Mouse (Mus musculus) neural tube, embryonic 15.5 days (tissue): Measurements from ENCODE around the gene Rab20. TPM values are rescaled to one million over a fixed set of nuclear protein-coding genes. Genes with fewer than 3 reads are reported as not detected.

Source experiments
- ATAC-seq: fragments of 200-750 bp; cut with Nextera tagmentation; 2 replicates; pipeline ENCODE4 v1.8.0; 2017; ENCODE audit warnings: mild to moderate bottlenecking, moderate TSS enrichment, moderate library complexity; ENCODE audit not compliant: low FRiP score
- H3K27ac ChIP-seq: fragments of 300-500 bp; sonication (generic); replicated peaks from 2 replicates; pipeline ENCODE4 v1.5.1; 2015; ENCODE audit warnings: mild to moderate bottlenecking, inconsistent platforms
- H3K27me3 ChIP-seq: fragments of 300-500 bp; sonication (generic); replicated peaks from 2 replicates; pipeline ENCODE4 v1.6.1; 2015; ENCODE audit warnings: inconsistent platforms
- H3K36me3 ChIP-seq: fragments of 300-500 bp; sonication (generic); 2 replicates; pipeline ENCODE4 v1.6.1; 2015; ENCODE audit warnings: inconsistent platforms
- H3K4me1 ChIP-seq: fragments of 300-500 bp; sonication (generic); 2 replicates; pipeline ENCODE4 v1.6.1; 2015; ENCODE audit warnings: inconsistent platforms
- H3K4me2 ChIP-seq: fragments of 300-500 bp; sonication (generic); 2 replicates; pipeline ENCODE4 v1.6.1; 2015; ENCODE audit warnings: inconsistent platforms, mild to moderate bottlenecking, moderate library complexity
- H3K4me3 ChIP-seq: fragments of 300-500 bp; sonication (generic); replicated peaks from 2 replicates; pipeline ENCODE4 v1.5.1; 2015; ENCODE audit warnings: mild to moderate bottlenecking, inconsistent platforms
- H3K9ac ChIP-seq: fragments of 300-500 bp; sonication (generic); replicated peaks from 2 replicates; pipeline ENCODE4 v1.6.1; 2015; ENCODE audit warnings: mild to moderate bottlenecking, inconsistent platforms
- H3K9me3 ChIP-seq: fragments of 300-500 bp; sonication (generic); replicated peaks from 2 replicates; pipeline ENCODE4 v1.6.1; 2016; ENCODE audit warnings: inconsistent platforms
- WGBS: fragments of 180-500 bp; shearing (Covaris S2); methylation state at CpG from one replicate; pipeline ENCODE4 v1.1.7; 2015; ENCODE audit warnings: mixed read lengths; 5-methylcytosine and 5-hydroxymethylcytosine counted together
- polyA plus RNA-seq: library from polyadenylated mRNA; unstranded; fragments of >200 nt; fragmentation: Nextera tagmentation; extraction: Ambion mirVana; gene quantifications from 2 replicates; pipeline ENCODE4 v1.2.1, GENCODE M21; 2015

The Rab20 gene
- polyA plus RNA-seq, 1 experiment from 2014 or later: 1.00 TPM

DNA sequence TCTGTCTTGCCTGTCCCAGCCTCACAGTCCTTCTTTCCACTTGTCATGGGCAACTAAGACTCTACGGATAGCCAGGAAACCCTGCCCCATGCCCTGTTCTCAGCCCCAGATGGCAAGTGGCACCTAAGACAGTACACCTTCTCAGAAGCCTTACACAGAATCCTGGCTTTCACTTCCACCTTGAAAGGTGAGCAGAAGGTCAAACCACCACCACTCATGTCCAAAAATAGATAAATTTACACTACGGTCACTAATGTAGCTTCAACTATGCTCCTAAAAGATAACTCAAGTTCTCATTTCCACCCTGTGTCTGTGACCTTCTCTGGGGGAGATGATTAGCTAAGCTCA, 15.0 kb downstream of the Rab20 start:
- H3K4me3 ChIP-seq: no peak overlapping the region
- WGBS: 91% methylated on average over 2 of the region's 2 CpGs
- H3K4me1 ChIP-seq: 0 out of 2 replicates have a peak, but pooled peaks cover 2% of the 10 kb centered on the region
- no peaks in the 10 kb centered on the region for H3K36me3 ChIP-seq
- H3K4me2 ChIP-seq: no peak overlapping the region
- H3K27ac ChIP-seq: no peak overlapping the region
- H3K27me3 ChIP-seq: no peaks in the 10 kb centered on the region
- no peak overlapping the region for H3K9ac ChIP-seq
- ATAC-seq: no peak
- H3K9me3 ChIP-seq: no peaks in the 10 kb centered on the region

DNA sequence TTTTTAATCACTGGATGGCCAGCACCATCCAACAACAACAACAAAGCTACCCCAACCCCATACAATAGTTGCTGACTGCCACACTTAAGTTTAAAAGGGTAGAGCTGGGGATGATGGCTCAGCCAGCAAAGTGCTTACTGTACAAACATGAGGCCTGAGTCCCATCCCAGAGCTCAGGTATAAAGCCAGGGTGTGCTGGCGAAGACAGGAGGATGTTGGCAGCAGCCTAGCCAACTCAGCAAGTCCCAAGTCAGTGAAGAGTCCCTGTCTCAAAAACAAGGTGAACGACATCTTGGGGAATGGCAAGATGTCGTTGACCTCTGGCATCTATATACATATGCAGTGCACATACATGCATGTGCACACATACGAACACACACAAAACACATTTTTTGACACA, 15.9 kb downstream of the Rab20 start:
- Histone ChIP-seq H3K27me3 (no peaks in the 10 kb centered on the region), H3K4me3 (no peak overlapping the region), H3K9me3 (no peaks in the 10 kb centered on the region), H3K4me2 (no peak overlapping the region), H3K36me3 (no peaks in the 10 kb centered on the region), H3K9ac (no peak overlapping the region), H3K27ac (no peak overlapping the region), H3K4me1 (0 out of 2 replicates have a peak, but pooled peaks cover 4% of the 10 kb centered on the region)
- no peak for ATAC-seq
- WGBS: 97% methylated on average over 4 of the region's 4 CpGs

DNA sequence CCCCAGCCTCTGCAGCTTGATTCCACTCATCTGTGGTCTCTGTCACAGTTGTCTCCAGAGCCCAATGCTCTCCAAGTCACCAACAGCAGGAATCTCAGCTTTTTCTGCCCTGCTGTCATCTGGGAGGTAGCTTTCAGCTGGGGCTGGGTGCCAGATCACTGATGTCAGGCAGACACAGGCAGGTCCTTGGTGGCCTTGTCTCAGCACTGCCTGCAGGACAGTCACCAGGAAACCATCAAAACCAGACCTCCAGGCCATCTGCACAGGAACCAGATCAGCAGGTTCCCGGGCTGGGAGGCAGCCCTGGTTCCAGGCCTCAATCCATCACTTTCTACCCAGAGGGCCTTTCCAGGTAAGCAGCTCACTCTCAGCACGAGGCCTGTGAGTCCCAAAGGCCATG, 16.7 kb downstream of the Rab20 start:
- H3K4me2 ChIP-seq: no peak overlapping the region
- H3K27ac ChIP-seq: no peak overlapping the region
- no peak overlapping the region for H3K4me3 ChIP-seq
- H3K36me3 ChIP-seq: no peaks in the 10 kb centered on the region
- no peak for ATAC-seq
- no peaks in the 10 kb centered on the region for H3K9me3 ChIP-seq
- no peaks in the 10 kb centered on the region for H3K27me3 ChIP-seq
- 76% methylated on average over 2 of the region's 2 CpGs for WGBS
- H3K9ac ChIP-seq: no peak overlapping the region
- 0 out of 2 replicates have a peak, but pooled peaks cover 4% of the 10 kb centered on the region for H3K4me1 ChIP-seq

DNA sequence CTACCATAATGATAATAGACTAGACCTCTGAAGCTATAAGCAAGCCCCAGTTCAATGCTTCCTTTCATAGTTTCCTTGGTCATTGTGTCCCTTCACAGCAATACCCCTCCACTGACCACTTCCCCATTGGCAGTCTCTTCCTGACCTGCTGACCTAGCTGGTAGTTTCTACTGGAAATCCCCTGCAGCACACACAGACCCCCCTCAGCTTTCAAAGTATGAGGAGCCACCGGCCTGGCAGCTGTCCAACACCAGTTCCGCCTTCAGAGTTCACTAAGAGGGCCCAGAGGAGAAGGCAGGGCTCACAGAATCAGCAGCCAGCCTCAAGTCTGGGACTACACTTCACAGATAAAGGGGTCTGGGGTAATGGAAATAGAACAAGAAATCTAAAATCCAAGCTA, 17.6 kb downstream of the Rab20 start:
- 0 out of 2 replicates have a peak, but pooled peaks cover 4% of the 10 kb centered on the region for H3K4me1 ChIP-seq
- no peaks in the 10 kb centered on the region for H3K9me3 ChIP-seq
- WGBS: 51% methylated on average over 2 of the region's 2 CpGs
- no peak for ATAC-seq
- H3K4me2 ChIP-seq: no peak overlapping the region
- H3K36me3 ChIP-seq: no peaks in the 10 kb centered on the region
- no peaks in the 10 kb centered on the region for H3K27me3 ChIP-seq
- H3K4me3 ChIP-seq: no peak overlapping the region
- no peak overlapping the region for H3K9ac ChIP-seq
- no peak overlapping the region for H3K27ac ChIP-seq

DNA sequence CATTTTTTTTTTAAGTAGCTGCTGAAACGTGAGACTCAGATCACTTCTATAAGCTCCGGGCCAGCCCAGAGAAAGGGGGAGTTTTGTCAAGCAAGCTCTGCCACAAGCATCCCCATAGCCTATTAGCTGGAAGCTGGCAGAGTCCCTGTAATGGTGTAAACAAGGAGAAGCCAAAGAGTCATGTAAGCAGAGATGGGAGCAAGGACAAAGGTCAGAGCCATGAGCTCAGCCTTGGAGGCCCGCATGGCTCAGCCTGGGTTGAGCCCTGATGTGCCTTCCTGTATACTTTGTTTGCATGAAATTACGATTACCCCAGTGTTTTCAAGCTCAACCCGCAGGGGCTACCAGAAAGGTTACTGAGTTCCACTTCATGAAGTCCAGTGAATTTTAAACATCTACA, 19.5 kb downstream of the Rab20 start:
- Histone ChIP-seq H3K27ac (no peak overlapping the region), H3K4me3 (no peak overlapping the region), H3K9ac (no peak overlapping the region), H3K36me3 (no peaks in the 10 kb centered on the region), H3K4me2 (no peak overlapping the region), H3K9me3 (no peaks in the 10 kb centered on the region), H3K27me3 (no peaks in the 10 kb centered on the region), H3K4me1 (0 out of 2 replicates have a peak, but pooled peaks cover 4% of the 10 kb centered on the region)
- WGBS: 56% methylated on average over 5 of the region's 5 CpGs
- no peak for ATAC-seq

DNA sequence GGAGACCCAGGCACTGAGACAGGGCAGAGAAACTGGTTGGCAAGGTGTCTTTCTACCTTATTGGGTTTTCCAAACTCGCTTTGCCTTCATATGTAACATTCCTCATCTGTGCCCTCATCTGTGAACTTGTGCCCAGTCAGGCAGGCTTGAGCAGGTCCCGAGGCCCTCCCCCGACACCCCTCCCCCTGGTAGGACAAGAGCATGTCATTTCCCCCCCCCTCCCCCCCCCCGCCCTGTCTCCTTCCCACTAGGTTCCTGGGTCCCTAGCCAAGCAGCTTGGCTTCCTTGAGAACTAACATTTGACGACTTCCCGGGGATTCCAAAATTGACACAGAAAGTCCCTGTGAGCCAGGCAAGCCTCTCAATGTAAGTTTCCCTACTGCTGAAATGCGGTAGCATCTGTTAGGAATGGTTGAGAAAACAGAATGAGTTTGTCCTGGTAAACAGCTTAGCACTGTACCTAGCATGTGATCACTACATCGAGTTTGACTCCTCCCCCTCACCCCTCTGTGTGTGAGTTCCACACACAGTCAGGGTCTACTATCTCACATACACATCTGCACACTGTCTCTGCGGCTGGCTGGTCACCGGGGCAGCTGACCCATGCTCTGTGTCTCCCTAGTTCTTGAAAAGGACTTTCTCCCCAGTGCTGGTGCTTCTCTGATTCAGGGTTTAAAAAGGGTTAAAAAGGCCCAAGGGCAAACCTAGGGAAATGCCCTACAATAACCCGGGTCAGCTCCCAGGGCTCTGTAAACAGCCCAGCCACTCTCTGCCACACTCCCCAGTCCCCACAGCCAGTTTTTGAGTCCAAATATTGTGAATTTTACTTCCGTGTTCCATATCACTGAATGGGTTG, 20.3 kb downstream of the Rab20 start:
- ATAC-seq: no peak
- Histone ChIP-seq H3K9ac (no peak overlapping the region), H3K9me3 (no peaks in the 10 kb centered on the region), H3K27ac (no peak overlapping the region), H3K4me3 (no peak overlapping the region), H3K4me2 (no peak overlapping the region), H3K36me3 (no peaks in the 10 kb centered on the region), H3K4me1 (0 out of 2 replicates have a peak, but pooled peaks cover 4% of the 10 kb centered on the region), H3K27me3 (no peaks in the 10 kb centered on the region)
- WGBS: 67% methylated on average over 11 of the region's 12 CpGs

DNA sequence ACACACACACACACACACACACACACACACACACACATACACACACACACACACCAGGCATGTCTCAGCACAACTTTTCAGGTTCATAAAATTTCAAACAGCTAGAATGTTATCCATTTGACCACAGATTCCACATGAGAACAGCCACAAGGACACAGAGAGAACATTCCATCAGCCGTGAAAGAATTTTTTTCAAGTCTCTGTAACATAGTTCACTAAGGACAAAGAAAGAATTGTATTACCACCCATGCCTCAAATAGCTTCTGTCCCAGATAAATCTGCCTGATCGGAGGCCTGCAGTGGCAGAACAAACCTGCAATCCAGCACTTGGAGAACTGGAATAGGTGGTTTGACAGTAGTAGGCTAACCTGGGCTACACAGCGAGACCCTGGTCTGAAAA, 21.2 kb downstream of the Rab20 start:
- no peaks in the 10 kb centered on the region for H3K9me3 ChIP-seq
- no peak overlapping the region for H3K9ac ChIP-seq
- H3K4me2 ChIP-seq: no peak overlapping the region
- H3K27ac ChIP-seq: no peak overlapping the region
- no peaks in the 10 kb centered on the region for H3K27me3 ChIP-seq
- ATAC-seq: no peak
- H3K4me3 ChIP-seq: no peak overlapping the region
- H3K36me3 ChIP-seq: no peaks in the 10 kb centered on the region
- H3K4me1 ChIP-seq: 0 out of 2 replicates have a peak, but pooled peaks cover 4% of the 10 kb centered on the region
- 74% methylated on average over 3 of the region's 3 CpGs for whole genome bisulfite sequencing

DNA sequence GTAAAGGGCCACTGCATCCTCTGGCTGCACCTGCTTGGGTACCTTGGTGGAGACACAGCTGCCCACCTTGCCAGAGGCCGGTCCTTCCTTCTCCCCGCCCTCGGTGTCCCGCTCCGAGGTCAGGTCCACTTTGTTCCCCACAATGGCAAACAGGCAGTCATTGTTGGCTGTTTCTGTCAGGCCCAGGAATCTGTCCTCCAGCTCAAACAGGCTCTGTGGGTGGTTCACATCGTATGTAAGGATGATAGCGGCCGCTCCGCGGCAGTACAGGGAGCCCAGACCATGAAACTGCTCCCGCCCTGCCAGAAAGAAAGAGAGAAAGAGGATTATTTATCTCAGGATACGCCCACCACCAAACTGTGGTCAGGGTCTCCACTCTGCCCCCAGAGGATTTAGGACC, 24.3 kb downstream of the Rab20 start:
- no peak for ATAC-seq
- H3K27ac ChIP-seq: no peak overlapping the region
- no peaks in the 10 kb centered on the region for H3K9me3 ChIP-seq
- 47% methylated on average over 12 of the region's 12 CpGs for WGBS
- H3K27me3 ChIP-seq: no peaks in the 10 kb centered on the region
- no peak overlapping the region for H3K4me3 ChIP-seq
- no peak overlapping the region for H3K4me2 ChIP-seq
- 0 out of 2 replicates have a peak, but pooled peaks cover 5% of the 10 kb centered on the region for H3K4me1 ChIP-seq
- H3K36me3 ChIP-seq: no peaks in the 10 kb centered on the region
- H3K9ac ChIP-seq: no peak overlapping the region

DNA sequence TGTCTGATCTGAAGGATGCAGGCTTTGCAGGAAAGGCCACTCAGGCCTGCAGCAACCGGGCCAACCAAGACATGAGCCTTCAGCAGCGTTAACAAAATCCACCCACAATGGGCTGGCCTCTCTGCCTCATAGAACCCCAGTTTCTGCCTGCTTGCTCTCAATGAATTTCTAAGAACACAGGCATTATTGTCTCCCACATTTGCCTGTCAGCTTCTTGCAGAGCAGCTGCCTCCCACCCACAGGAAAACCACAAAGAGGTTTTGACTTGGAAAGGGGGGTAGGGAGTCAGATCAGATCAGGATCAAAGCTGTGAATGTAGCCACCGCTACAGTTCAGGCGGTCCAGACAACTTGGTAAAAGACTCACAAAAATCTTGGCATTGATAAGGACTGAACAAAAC, 25.5 kb downstream of the Rab20 start:
- Histone ChIP-seq H3K4me1 (0 out of 2 replicates have a peak, but pooled peaks cover 5% of the 10 kb centered on the region), H3K4me3 (no peak overlapping the region), H3K27ac (no peak overlapping the region), H3K9ac (no peak overlapping the region), H3K9me3 (no peaks in the 10 kb centered on the region), H3K36me3 (no peaks in the 10 kb centered on the region), H3K4me2 (no peak overlapping the region), H3K27me3 (no peaks in the 10 kb centered on the region)
- WGBS: 44% methylated on average over 4 of the region's 4 CpGs
- no peak for ATAC-seq

DNA sequence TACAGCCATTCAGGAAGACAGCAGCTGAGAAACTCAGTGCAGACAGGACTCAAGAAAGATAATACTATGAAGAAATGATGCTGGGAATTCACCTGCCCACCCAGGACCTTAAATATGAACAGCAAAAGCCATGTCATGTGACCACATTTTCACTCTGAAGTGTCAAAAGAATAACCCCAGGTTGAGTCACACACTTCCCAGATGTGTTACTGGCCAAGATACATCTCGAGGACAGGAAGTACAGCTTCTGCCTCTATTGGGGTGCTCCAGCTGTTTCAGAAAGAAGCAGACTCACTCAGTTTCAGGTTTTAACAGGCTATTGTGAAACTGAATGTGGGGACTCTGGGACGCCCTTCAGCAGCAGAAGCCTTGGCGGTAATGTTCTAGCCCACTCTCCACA, 26.0 kb downstream of the Rab20 start:
- 76% methylated on average over 3 of the region's 3 CpGs for WGBS
- no peak for ATAC-seq
- Histone ChIP-seq H3K4me3 (no peak overlapping the region), H3K36me3 (no peaks in the 10 kb centered on the region), H3K27me3 (no peaks in the 10 kb centered on the region), H3K9me3 (no peaks in the 10 kb centered on the region), H3K4me1 (0 out of 2 replicates have a peak, but pooled peaks cover 3% of the 10 kb centered on the region), H3K9ac (no peak overlapping the region), H3K4me2 (no peak overlapping the region), H3K27ac (no peak overlapping the region)

DNA sequence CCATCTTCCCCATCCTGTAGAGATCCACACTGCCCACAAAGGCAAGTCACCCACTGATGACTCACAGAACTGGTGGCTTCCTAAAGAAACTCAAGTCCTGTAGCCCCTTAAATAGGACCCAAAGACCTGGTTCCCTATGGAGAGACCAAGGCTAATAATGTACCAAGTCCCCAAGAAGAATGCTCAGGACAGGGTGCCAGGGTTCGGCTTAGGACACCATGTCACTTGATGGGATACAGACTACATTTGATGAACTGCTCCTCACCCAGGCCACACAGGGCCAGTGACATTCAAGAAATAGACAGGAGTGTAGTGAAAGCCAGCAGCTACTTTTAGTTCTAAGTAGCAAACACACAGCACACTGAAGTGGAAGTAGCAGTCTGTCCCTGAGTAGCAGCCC, 26.4 kb downstream of the Rab20 start:
- ATAC-seq: no peak
- H3K27ac ChIP-seq: no peak overlapping the region
- no peak overlapping the region for H3K4me2 ChIP-seq
- no peak overlapping the region for H3K9ac ChIP-seq
- 97% methylated on average over 1 of the region's 1 CpGs for WGBS
- 0 out of 2 replicates have a peak, but pooled peaks cover 3% of the 10 kb centered on the region for H3K4me1 ChIP-seq
- H3K9me3 ChIP-seq: no peaks in the 10 kb centered on the region
- no peaks in the 10 kb centered on the region for H3K27me3 ChIP-seq
- no peak overlapping the region for H3K4me3 ChIP-seq
- no peaks in the 10 kb centered on the region for H3K36me3 ChIP-seq
